Mouse (Mus musculus): ENCODE measurements around the gene Flg2. TPM values are rescaled to one million over a fixed set of nuclear protein-coding genes. Genes with fewer than 3 reads are reported as not detected.

The Flg2 gene
- polyA plus RNA-seq (2016; fragmentation: Nextera tagmentation; extraction: Ambion mirVana), result not detected in 2 replicates

- no peak for ATAC-seq
These were observed at the start of gene Flg2 for GRCm38 (mm10) chr3:93196978-93197377. TSS of gene Flg2 (plus strand) at chr3:93197278.

DNA sequence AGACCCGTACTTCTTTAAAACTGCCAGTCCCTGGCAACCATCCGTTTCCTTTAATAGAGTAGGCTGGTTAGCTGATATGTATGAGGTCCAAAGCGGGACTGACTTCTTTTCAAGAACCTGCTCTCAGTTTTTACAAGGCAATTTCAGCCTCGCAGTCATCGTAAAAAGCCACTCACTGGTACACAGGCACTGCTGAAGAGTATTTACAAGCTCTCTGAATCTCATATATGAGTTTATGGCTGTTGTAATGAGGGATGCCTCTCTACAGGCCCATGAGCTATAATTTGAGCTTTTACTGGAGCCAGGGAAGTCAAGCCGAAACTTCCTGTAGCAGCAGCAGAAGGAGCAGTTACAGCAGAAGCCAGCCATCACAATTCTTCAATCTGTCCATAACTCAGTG, 34.6 kb upstream of the Flg2 start:
- ATAC-seq, result no peak
- H3K4me3 ChIP-seq, result no peak overlapping the region
- no peaks in the 10 kb centered on the region for H3K9me3 ChIP-seq (replicated peaks)
- no peak overlapping the region for H3K9ac ChIP-seq
- H3K4me1 ChIP-seq, result no peaks in the 10 kb centered on the region
- no peak overlapping the region for H3K4me2 ChIP-seq
- H3K27me3 ChIP-seq (replicated peaks), result no peaks in the 10 kb centered on the region
- H3K27ac ChIP-seq, result no peak overlapping the region
- no peaks in the 10 kb centered on the region for H3K36me3 ChIP-seq
- WGBS (ENCODE audit: insufficient replicate concordance), result 64% methylated on average over 6 of the region's 6 CpGs

More at GRCm38 (mm10) chr3:93196978-93197377, at the start of gene Flg2:
- 0 out of 2 replicates have a peak, but pooled peaks cover 5% of the 10 kb centered on the region for H3K9me3 ChIP-seq (replicated peaks)
- H3K27ac ChIP-seq, result no peak within 1 kb of the TSS
- H3K9ac ChIP-seq, result no peak within 1 kb of the TSS
- H3K27me3 ChIP-seq (replicated peaks), result no peaks in the 10 kb centered on the region
- no peaks in the 10 kb centered on the region for H3K4me1 ChIP-seq
- H3K4me2 ChIP-seq, result no peak within 1 kb of the TSS
- WGBS (ENCODE audit: insufficient replicate concordance), result 76% methylated on average over 3 of the region's 3 CpGs
- no peaks in the 10 kb centered on the region for H3K36me3 ChIP-seq
- H3K4me3 ChIP-seq, result no peak within 1 kb of the TSS

- Histone ChIP-seq H3K4me3 (no peak overlapping the region), H3K4me1 (no peaks in the 10 kb centered on the region), H3K9me3 (replicated peaks) (no peaks in the 10 kb centered on the region), H3K4me2 (no peak overlapping the region), H3K9ac (no peak overlapping the region), H3K27ac (no peak overlapping the region), H3K27me3 (replicated peaks) (no peaks in the 10 kb centered on the region), H3K36me3 (no peaks in the 10 kb centered on the region)
- ATAC-seq, result no peak
- WGBS (ENCODE audit: insufficient replicate concordance), result 49% methylated on average over 1 of the region's 1 CpGs
These were observed 34.0 kb upstream of the Flg2 start for GRCm38 (mm10) chr3:93162996-93163592.

GRCm38 (mm10) chr3:93180856-93181255, 16.2 kb upstream of the Flg2 start:
- WGBS (ENCODE audit: insufficient replicate concordance), result 78% methylated on average over 4 of the region's 4 CpGs
- Histone ChIP-seq H3K4me2 (no peak overlapping the region), H3K27ac (no peak overlapping the region), H3K27me3 (replicated peaks) (no peaks in the 10 kb centered on the region), H3K4me1 (no peaks in the 10 kb centered on the region), H3K9ac (no peak overlapping the region), H3K36me3 (no peaks in the 10 kb centered on the region), H3K4me3 (no peak overlapping the region), H3K9me3 (replicated peaks) (no peaks in the 10 kb centered on the region)
- ATAC-seq, result no peak

DNA sequence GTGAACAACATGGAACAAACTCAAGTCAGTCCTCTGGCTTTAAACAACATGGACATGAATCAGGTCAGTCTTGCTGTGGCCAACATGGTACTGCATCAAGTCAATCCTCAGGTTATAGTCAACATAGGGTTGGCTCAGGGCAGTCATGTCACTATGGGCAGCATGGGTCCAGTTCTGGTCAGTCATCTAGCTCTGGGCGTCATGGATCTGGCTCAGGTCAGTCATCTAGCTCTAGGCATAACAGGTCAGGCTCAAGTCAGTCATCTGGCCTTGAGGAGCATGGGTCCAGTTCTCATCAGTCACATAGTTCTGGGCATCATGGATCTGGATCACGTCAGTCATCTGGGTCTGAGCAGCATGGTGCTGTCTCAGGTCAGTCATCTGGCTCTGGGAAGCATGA, 4.9 kb downstream of the Flg2 start:
- Histone ChIP-seq H3K9ac (no peak overlapping the region), H3K4me2 (no peak overlapping the region), H3K27me3 (replicated peaks) (no peaks in the 10 kb centered on the region), H3K4me1 (no peaks in the 10 kb centered on the region), H3K4me3 (no peak overlapping the region), H3K9me3 (replicated peaks) (peaks cover 26% of the 10 kb centered on the region; the same call in 1 of the 2 replicates), H3K36me3 (no peaks in the 10 kb centered on the region), H3K27ac (no peak overlapping the region)
- no peak for ATAC-seq
- 59% methylated on average over 2 of the region's 2 CpGs for WGBS (ENCODE audit: insufficient replicate concordance)

- no peak for ATAC-seq
- no peak overlapping the region for H3K9ac ChIP-seq
- 74% methylated on average over 4 of the region's 4 CpGs for WGBS (ENCODE audit: insufficient replicate concordance)
These were observed 5.4 kb downstream of the Flg2 start for GRCm38 (mm10) chr3:93202499-93202898.

More at GRCm38 (mm10) chr3:93202499-93202898, 5.4 kb downstream of the Flg2 start:
- H3K4me2 ChIP-seq, result no peak overlapping the region
- H3K9me3 ChIP-seq (replicated peaks), result peaks cover 26% of the 10 kb centered on the region; the same call in 1 of the 2 replicates
- H3K27ac ChIP-seq, result no peak overlapping the region
- H3K4me3 ChIP-seq, result no peak overlapping the region
- H3K36me3 ChIP-seq, result no peaks in the 10 kb centered on the region
- H3K27me3 ChIP-seq (replicated peaks), result no peaks in the 10 kb centered on the region
- no peaks in the 10 kb centered on the region for H3K4me1 ChIP-seq

Other genes starting within 250 kb of the Flg2 start
- not detected in 2 replicates for gene Lce3d, start 239.9 kb upstream of the Flg2 start, polyA plus RNA-seq (2016; fragmentation: Nextera tagmentation; extraction: Ambion mirVana)
- not detected in 2 replicates for gene Lce3e, start 230.2 kb upstream of the Flg2 start, polyA plus RNA-seq (2016; fragmentation: Nextera tagmentation; extraction: Ambion mirVana)
- not detected in 2 replicates for gene Lce3f, start 205.1 kb upstream of the Flg2 start, polyA plus RNA-seq (2016; fragmentation: Nextera tagmentation; extraction: Ambion mirVana)
- gene Crct1, start 181.6 kb upstream of the Flg2 start, polyA plus RNA-seq (2016; fragmentation: Nextera tagmentation; extraction: Ambion mirVana), result not detected in 2 replicates
- not detected in 2 replicates for gene Lce1m, start 178.2 kb upstream of the Flg2 start, polyA plus RNA-seq (2016; fragmentation: Nextera tagmentation; extraction: Ambion mirVana)
- gene Gm4858, start 128.5 kb upstream of the Flg2 start, polyA plus RNA-seq (2016; fragmentation: Nextera tagmentation; extraction: Ambion mirVana), result not detected in 2 replicates
- gene Crnn, start 52.5 kb upstream of the Flg2 start, polyA plus RNA-seq (2016; fragmentation: Nextera tagmentation; extraction: Ambion mirVana), result not detected in 2 replicates
- gene Flg, start 76.2 kb downstream of the Flg2 start, polyA plus RNA-seq (2016; fragmentation: Nextera tagmentation; extraction: Ambion mirVana), result not detected in 2 replicates
- gene Hrnr, start 122.5 kb downstream of the Flg2 start, polyA plus RNA-seq (2016; fragmentation: Nextera tagmentation; extraction: Ambion mirVana), result not detected in 2 replicates
- 0.05 and 0.06 TPM in 2 replicates for gene Rptn, start 196.4 kb downstream of the Flg2 start, polyA plus RNA-seq (2016; fragmentation: Nextera tagmentation; extraction: Ambion mirVana)
- gene Tchh, start 245.1 kb downstream of the Flg2 start, polyA plus RNA-seq (2016; fragmentation: Nextera tagmentation; extraction: Ambion mirVana), result 0.11 and 0.16 TPM in 2 replicates

Measured in liver, embryonic 12.5 days (tissue).